Mouse (Mus musculus) ES-Bruce4 (cell line): ENCODE results near the gene Ncs1. TPM values are rescaled to one million over a fixed set of nuclear protein-coding genes. Genes with fewer than 3 reads are reported as not detected.

Source experiments
- H3K27ac ChIP-seq: 2 replicates; pipeline ENCODE4 v1.5.1; 2012; ENCODE audit warnings: low read length, inconsistent platforms; ENCODE audit not compliant: insufficient read depth
- H3K27me3 ChIP-seq: 2 replicates; pipeline ENCODE4 v1.6.1; 2012; ENCODE audit warnings: mild to moderate bottlenecking, low read length, inconsistent platforms; ENCODE audit not compliant: control insufficient read depth, poor library complexity, insufficient read depth, severe bottlenecking
- H3K36me3 ChIP-seq: 2 replicates; pipeline ENCODE4 v1.6.1; 2012; ENCODE audit warnings: inconsistent platforms, mild to moderate bottlenecking, low read length, moderate library complexity; ENCODE audit not compliant: control insufficient read depth, poor library complexity, insufficient read depth, severe bottlenecking
- H3K4me1 ChIP-seq: one replicate; pipeline ENCODE4 v1.8.1; 2011; ENCODE audit warnings: low read length; ENCODE audit not compliant: control insufficient read depth, insufficient read depth
- H3K4me3 ChIP-seq: 2 replicates; pipeline ENCODE4 v1.5.1; 2011; ENCODE audit warnings: low read depth, mild to moderate bottlenecking, low read length
- H3K9ac ChIP-seq: 2 replicates; pipeline ENCODE4 v1.6.1; 2012; ENCODE audit warnings: low read depth, mild to moderate bottlenecking, inconsistent platforms; ENCODE audit not compliant: poor library complexity, severe bottlenecking
- H3K9me3 ChIP-seq: replicated peaks from 2 replicates; pipeline ENCODE4 v1.6.1; 2012; ENCODE audit warnings: mild to moderate bottlenecking, low read length, inconsistent platforms; ENCODE audit not compliant: control insufficient read depth, poor library complexity, insufficient read depth, severe bottlenecking
- CTCF ChIP-seq: IDR thresholded peaks from one replicate; pipeline ENCODE4 v1.8.1; 2011; ENCODE audit warnings: low read depth, low read length
- EP300 ChIP-seq: IDR thresholded peaks from 2 replicates; pipeline ENCODE4 v1.6.1; 2011; ENCODE audit warnings: low read depth, low read length; ENCODE audit not compliant: insufficient read depth
- POLR2A ChIP-seq: IDR thresholded peaks from one replicate; pipeline ENCODE4 v1.8.1; 2011; ENCODE audit warnings: low read length; ENCODE audit not compliant: insufficient read depth
- polyA plus RNA-seq: library from polyadenylated mRNA; stranded (reverse); fragments of >200 nt; gene quantifications from 2 replicates; pipeline ENCODE4 v1.2.4, GENCODE M21; 2011; ENCODE audit warnings: low read depth; ENCODE audit not compliant: missing spikeins, insufficient read depth, insufficient read length

Gene Ncs1
- polyA plus RNA-seq, 1 experiment: 6.2 TPM

DNA sequence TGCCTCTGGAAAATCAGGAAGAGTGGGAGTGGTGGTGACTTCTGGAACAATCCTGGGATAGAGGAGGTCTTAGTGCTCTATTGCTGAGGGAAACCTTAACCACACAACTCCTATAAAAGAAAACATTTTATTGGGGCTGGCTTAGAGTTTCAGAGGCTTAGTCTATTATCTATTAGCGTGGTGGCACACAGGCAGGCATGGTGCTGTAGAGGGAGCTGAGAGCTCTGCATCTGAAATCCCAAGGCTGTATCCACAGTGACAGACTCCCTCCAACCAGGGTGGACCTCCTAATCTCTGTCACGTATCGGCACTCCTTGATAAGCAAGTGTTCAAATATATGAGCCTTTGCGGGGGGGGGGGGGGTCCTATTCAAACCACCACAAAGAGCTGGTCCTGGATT lies 53.2 kb downstream of the Ncs1 start:
- Histone ChIP-seq H3K36me3 (no peaks in the 10 kb centered on the region), H3K27me3 (no peaks in the 10 kb centered on the region), H3K9ac (no peak overlapping the region), H3K27ac (no peak overlapping the region), H3K9me3 (no peaks in the 10 kb centered on the region), H3K4me3 (no peak overlapping the region), H3K4me1 (peaks cover 3% of the 10 kb centered on the region)
- TF ChIP-seq POLR2A (no peak), CTCF (no peak), EP300 (no peak)

DNA sequence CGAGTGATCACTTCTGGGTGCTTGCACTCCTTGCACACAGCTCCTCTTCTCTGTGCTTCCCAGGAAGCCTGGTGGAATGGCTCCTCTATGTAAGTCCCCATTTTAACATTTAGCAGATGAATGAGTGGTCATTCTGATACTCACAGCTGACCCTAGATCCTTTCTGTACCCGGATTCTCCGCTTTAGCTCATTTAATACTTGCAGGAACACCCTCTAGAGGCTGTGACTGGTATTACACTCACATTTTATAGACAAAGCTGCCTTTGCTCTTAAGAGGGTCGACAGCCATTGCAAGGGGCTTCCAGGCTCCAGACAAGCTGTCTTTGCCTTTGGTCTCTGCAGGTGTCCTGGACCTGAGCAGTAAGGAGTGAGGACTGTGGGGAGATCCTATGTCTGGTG lies 53.6 kb downstream of the Ncs1 start:
- Histone ChIP-seq H3K27ac (no peak overlapping the region), H3K4me3 (no peak overlapping the region), H3K4me1 (peaks cover 4% of the 10 kb centered on the region), H3K9me3 (no peaks in the 10 kb centered on the region), H3K27me3 (no peaks in the 10 kb centered on the region), H3K36me3 (no peaks in the 10 kb centered on the region), H3K9ac (no peak overlapping the region)
- TF ChIP-seq CTCF (no peak), EP300 (no peak), POLR2A (no peak)

- Histone ChIP-seq H3K4me1 (peaks cover 5% of the 10 kb centered on the region), H3K4me3 (no peak overlapping the region), H3K36me3 (no peaks in the 10 kb centered on the region), H3K9ac (no peak overlapping the region), H3K27me3 (no peaks in the 10 kb centered on the region), H3K9me3 (no peaks in the 10 kb centered on the region), H3K27ac (no peak overlapping the region)
- TF ChIP-seq POLR2A (no peak), EP300 (no peak), CTCF (no peak)
Measured at GRCm38 (mm10) chr2:31299996-31300395, 54.4 kb downstream of the Ncs1 start.

GRCm38 (mm10) chr2:31303177-31303576 lies 57.6 kb downstream of the Ncs1 start:
- TF ChIP-seq CTCF: no peak
- no peak for TF ChIP-seq POLR2A
- TF ChIP-seq EP300: no peak
- H3K27me3 ChIP-seq: no peaks in the 10 kb centered on the region

DNA sequence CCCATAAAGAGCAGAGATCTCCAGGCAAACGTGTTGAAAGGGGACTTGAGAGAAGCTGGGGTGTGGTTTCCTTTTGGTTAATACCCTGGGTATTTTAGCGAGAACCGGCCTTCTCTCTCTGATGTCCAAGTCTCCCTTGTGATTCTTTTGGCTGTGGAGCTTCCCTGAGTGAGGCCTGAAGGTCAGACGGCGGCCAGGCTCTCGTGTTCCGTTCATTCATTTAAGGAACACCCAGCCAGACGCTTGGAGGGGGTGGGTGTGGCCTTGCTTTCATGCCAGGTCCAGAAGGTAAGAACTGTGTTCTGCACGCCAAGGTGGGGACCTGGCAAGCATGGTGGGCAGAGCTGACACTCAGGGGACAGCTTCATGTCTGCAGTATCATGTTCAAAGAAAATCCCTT lies 58.6 kb downstream of the Ncs1 start:
- Histone ChIP-seq H3K27ac (no peak overlapping the region), H3K9me3 (no peaks in the 10 kb centered on the region), H3K27me3 (no peaks in the 10 kb centered on the region), H3K4me1 (peaks cover 3% of the 10 kb centered on the region), H3K9ac (no peak overlapping the region), H3K36me3 (no peaks in the 10 kb centered on the region), H3K4me3 (no peak overlapping the region)
- TF ChIP-seq EP300 (no peak), POLR2A (no peak), CTCF (no peak)

More at GRCm38 (mm10) chr2:31303177-31303576, 57.6 kb downstream of the Ncs1 start:
- H3K4me3 ChIP-seq: no peak overlapping the region
- peaks cover 3% of the 10 kb centered on the region for H3K4me1 ChIP-seq
- H3K36me3 ChIP-seq: no peaks in the 10 kb centered on the region
- H3K27ac ChIP-seq: no peak overlapping the region
- H3K9ac ChIP-seq: no peak overlapping the region
- no peaks in the 10 kb centered on the region for H3K9me3 ChIP-seq

DNA sequence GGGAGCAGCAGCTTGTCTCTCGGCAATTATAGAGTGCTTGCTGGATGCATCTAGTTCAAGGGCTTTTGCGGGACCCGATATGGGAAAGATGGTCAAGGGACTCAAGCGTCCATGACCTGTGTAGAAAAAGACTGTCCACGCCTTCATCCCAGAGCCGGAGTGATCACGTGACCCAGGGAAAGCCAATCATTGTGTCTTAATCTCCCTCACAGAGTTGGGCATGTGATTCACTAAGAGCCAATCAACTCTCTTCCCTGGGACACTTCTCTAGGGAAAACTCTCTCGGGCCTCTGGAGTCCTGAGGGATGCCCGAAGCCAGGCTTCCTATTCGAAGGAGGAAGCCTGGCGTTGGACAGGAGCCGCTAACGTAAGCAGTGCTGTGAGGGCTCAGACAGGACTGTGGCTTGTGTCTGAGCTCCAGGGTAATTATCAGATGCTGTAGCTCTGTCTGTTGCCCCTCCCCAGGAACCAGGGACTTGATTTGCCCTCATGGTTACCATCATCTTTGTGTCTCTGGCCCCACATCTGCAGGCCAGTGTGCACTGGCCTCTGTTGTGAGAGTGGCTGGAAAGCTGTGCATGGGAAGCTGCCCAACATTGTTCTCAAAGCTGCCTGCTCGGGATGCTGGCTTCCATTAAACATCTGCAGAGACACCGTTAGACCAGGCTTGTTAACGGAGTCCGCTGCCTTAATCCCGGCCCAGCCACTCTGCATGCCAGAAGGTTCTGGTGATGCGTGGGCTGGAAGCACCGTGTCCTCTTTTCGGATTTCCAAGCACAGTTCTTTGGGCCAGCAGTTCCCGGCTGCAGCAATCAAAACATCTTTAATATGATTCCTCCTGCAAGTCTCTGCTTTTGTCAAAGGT lies 59.4 kb downstream of the Ncs1 start:
- peaks cover 3% of the 10 kb centered on the region for H3K4me1 ChIP-seq
- peak overlapping the region; percentile 14; the same call in 1 of the 2 replicates for H3K9ac ChIP-seq
- TF ChIP-seq POLR2A (no peak), CTCF (no peak), EP300 (no peak)
- H3K4me3 ChIP-seq: peak overlapping the region; percentile 39
- H3K36me3 ChIP-seq: no peaks in the 10 kb centered on the region
- H3K9me3 ChIP-seq: no peaks in the 10 kb centered on the region
- H3K27me3 ChIP-seq: no peaks in the 10 kb centered on the region
- no peak overlapping the region for H3K27ac ChIP-seq
